Mouse (Mus musculus) liver, adult (tissue): ENCODE measurements around the gene Perp.

ENCODE experiments used
- GATA4 ChIP-seq: IDR thresholded peaks from 2 replicates; pipeline ENCODE4 v1.6.1; 2014; ENCODE audit warnings: mild to moderate bottlenecking, low read length; ENCODE audit not compliant: insufficient replicate concordance

The Perp gene

DNA sequence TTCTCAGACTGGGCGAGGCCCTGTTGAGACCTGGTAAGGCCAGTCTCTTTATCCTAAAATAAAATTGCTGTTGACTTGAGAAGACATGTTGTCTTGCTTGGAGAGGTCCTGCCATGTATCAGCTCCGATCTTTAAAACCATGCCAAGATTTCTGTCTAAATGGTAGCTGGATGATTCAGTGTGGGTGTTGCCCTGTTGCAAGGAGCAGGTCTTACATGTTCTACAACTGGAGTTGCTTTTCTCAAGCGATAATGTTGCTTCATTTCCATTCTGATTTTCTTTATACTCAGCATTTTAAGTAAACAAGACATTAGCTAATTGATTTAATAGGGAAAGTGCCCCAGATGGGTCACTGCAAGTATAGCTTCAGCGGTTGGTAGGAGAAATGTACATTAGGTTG lies 5.4 kb downstream of the Perp start:
- no peak for TF ChIP-seq GATA4

- no peak for TF ChIP-seq GATA4
Measured at GRCm38 (mm10) chr10:18853417-18853816, 8.6 kb downstream of the Perp start.

DNA sequence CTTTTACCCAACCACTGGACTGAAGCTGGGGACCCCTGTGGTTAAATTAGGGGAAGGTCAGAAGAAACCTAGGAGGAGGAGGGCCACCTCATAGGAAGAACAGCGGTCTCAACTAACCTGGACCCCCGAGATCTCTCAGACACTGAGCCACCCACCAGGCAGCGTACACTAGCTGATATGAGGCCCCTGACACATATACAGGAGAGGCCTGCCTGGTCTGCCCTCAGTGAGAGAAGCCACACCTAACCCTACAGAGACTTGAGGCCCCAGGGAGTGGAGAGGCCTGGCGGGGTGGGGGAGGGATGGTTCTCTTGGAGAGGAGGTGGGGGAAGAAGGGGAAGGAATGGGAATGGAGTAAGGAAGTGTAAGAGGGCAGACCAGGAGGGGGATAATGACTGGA lies 12.4 kb downstream of the Perp start:
- no peak for TF ChIP-seq GATA4

- no peak for TF ChIP-seq GATA4
Measured at GRCm38 (mm10) chr10:18859632-18860031, 14.8 kb downstream of the Perp start.

- no peak for TF ChIP-seq GATA4
Measured at GRCm38 (mm10) chr10:18860119-18860824, 15.5 kb downstream of the Perp start.

DNA sequence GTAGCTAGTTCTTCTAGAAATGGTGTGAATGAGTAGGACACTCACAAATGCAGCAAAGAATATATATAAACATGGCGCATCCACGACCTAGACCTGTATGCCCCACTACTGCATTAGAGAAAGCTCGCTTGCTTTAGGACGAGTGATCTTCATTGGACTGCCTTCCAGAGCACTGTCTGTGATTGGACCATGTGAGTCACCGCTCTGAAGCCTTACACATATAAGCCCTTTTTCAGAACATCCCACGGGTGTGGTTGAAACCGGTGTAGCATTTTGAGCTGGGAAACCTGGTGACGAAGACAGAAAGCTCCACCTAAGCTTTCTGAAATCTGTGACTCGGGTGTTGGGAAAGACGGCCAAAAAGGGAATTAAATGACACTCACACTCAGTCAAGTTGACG lies 16.0 kb downstream of the Perp start:
- no peak for TF ChIP-seq GATA4

DNA sequence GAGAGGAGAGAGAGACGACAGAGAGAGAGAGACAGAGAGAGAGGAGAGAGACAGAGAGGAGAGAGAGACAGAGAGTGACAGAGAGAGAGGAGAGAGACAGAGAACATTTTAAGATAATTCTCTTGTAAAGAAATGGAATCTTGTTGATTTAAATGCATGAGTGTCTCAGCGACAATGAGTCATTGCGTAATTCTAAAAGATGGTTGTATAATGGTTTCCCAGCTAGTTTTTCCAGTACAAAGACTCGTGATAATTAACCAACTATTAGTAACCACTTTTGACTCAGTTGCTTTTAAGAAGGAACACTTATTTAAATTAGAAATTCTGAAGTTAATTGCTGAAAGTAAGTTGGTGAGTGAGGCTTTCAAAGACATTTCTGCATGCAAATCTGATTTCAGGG lies 16.6 kb downstream of the Perp start:
- no peak for TF ChIP-seq GATA4

DNA sequence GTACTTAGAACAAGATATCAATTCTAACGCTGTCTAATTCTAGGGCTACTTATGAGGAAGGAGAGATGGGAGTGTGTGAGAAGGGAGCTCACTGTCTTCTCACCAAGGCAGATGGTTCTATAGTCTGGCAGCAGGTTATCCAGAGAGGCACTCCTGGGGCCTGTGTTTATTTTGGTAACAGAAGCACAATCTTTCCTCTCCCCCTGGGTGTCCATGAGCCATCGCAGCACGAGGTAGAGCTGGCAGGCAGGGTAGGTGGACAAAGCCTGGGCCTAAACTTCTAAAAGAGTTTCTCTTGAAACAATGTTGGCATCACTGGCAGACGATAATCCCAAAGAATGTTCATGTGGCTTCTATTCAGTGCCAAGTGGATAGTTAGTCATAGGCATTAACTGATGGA lies 18.5 kb downstream of the Perp start:
- no peak for TF ChIP-seq GATA4

- no peak for TF ChIP-seq GATA4
Measured at GRCm38 (mm10) chr10:18864753-18865152, 19.9 kb downstream of the Perp start.

DNA sequence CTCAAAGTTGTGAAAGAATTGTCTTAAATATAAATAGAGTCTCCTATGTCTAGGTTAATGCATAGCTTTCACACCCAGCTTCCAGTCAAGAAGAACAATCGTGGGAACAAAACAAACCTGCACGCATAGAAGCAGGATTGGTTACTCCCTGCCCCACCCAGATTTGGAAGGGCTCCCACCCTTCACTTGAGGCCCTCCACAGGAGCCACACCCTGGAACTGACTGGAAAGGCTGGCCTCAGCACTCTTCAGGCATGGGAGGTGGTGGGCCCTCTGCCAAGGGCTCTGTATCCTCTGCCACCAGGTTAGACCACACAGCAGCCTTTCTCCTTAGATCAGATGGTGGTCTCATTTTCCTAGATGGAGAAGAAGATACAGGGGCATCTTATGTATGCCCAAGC lies 26.2 kb downstream of the Perp start:
- no peak for TF ChIP-seq GATA4

GRCm38 (mm10) chr10:18876211-18876610 lies 31.4 kb downstream of the Perp start:
- TF ChIP-seq GATA4, result no peak

DNA sequence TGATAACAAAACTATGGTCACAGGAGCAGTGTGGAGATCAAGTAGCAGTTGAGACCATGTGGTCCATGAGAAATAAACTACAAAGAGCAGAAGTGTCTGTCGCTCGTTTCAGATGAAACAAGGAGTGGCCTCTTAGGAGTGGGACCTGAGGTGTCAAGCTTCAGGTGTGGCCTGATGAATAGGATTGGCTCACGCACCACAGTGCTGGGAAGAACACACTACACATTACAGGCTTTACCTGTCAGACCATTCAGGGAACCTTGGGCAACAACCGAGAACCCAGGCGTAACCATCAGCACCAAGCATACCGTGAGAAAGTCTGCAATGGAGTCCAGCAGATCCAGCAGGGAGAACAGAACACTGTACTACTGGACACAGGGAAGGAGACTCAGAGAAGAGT lies 33.3 kb downstream of the Perp start:
- no peak for TF ChIP-seq GATA4

- no peak for TF ChIP-seq GATA4
Measured at GRCm38 (mm10) chr10:18879160-18879559, 34.3 kb downstream of the Perp start.

DNA sequence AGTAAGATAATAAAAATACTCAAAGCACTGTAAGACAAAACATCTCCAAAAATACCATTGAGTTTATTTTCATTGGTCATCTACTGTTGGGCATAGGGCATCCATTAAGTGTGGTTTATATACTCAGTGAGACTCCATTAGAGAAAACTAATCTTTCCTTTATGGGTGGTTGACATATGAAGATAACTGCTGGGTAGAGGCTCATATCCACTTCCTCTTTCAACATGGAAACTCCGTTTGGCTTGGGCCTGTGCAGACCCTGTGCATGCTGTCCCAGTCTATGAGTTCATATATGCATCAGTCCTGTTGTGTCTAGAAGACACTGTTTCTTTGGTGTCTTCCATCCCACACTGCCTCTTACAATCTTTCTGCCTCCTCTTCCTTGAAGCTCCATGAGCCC lies 34.9 kb downstream of the Perp start:
- no peak for TF ChIP-seq GATA4

GRCm38 (mm10) chr10:18882190-18882589 lies 37.4 kb downstream of the Perp start:
- TF ChIP-seq GATA4, result no peak

DNA sequence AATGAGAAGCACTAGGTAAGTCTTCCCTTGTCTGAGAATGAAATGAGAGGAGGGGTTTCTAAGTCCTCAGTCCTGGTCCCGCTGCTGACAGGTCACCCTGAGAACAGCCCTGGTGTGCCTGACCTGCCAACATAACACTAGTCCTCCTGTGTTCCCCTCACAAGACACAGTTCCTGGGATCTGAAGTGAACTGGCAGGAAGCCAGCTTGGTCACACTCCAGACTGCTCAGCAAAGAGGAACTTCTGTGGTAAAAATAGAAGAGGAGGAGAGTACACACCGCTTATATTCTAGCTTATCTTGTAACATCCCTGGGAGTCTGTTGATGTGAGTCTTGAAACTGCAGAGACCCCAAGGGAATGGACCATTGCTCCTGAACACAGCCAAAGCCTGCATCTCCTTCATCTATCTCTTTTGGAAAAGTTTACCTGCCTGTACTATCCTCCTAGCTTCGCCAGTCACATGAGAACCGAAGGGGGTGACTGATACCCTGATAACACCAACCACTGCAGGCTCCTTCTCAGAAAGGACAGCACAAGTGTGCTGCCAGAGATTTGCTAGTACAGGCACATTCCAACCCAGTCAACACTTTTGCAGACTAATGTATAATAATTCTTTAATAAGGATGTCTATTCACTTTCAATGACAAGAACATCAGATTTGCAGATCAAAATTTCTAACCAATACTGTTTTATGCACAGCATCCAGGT lies 42.3 kb downstream of the Perp start:
- TF ChIP-seq GATA4, result no peak

DNA sequence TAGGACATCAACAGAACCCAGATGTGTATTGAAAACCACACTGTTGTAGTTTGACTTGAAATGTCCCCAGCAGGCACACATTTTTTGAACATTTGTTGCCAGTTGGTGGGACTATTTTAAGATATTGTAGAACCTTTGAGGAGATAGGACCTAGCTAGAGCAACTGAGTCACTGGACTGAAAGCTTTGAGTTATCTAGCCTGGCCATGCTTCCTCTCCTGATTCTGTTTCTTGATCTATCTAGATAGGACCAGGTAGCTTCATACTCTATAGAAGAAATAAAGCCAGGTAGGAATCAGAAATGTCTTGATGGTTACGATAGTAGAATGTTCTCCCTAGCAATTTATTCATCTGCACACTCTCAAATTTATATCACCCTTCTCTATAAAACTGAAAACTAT lies 43.9 kb downstream of the Perp start:
- TF ChIP-seq GATA4, result no peak
